Mouse (Mus musculus) liver, adult 2 months (tissue): ENCODE measurements at regions not wholly inside any gene's neighbourhood (a gene's known extent, or its start where the extent isn't known, plus 50 kb on each side); places are given as distances from the start of the nearest gene placed in this dataset.

Experiments used
- CTCF ChIP-seq: fragments of 200-500 bp; IDR thresholded peaks from 2 replicates; pipeline ENCODE4 v1.5.1; 2011; ENCODE audit warnings: low read depth, low read length, control low read depth
- POLR2A ChIP-seq: fragments of 200-500 bp; IDR thresholded peaks from 2 replicates; pipeline ENCODE4 v1.6.1; 2011; ENCODE audit warnings: low read length, control low read depth; ENCODE audit not compliant: insufficient read depth; ENCODE audit errors: extremely low read depth

- no peak for TF ChIP-seq POLR2A
- no peak for TF ChIP-seq CTCF
Observed at GRCm38 (mm10) chr12:9224971-9225370, 195.2 kb downstream of the Ttc32 start.
